Mouse (Mus musculus): ENCODE data around the gene Ctnnbip1.

DNA sequence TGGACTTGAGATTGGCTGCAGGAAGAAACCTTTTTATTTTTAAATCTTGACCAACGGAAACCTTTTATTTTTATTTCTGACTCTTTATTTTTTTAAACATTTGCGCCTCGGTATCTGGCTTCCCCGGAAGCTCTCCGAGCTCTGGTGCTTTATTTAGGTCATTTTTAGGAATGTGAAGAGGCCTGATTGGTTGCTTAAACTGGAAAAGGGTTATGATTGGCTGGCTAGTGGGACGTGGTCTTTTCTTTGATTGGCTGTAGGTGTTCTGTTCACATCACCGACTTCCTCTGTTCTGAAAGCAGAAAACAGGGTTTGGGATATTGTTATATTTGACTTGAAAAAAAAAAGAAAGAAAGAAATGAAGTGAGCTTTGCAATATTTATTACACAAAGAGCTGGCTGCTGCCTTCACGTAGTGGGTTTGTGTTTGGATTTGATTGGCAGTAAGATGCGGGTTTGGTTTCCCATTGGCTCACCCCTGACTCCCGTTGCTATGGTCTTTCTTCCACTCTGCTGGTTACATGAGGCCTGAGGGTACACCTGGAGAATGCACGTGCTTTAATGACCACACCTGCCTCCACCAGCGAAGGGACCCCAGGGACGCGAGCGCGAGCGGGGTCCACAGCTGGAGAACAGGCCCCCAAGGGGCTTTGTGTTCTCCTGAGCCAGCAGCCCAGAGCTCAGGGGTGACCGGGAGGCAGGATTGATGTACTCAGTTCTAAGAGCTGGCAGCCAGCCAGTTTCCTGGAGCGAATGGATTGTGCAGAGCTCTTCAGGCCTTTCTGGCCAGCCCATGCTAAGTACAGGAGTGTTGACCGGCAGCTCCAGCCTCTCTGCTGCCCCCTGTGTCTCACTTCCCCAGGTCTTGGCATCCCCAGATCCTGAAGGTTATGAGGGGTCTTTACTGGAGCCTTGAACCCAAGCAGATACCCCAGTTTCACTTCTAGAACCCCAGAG is 46.7 kb downstream of the Ctnnbip1 start:
- no peak for TF ChIP-seq HCFC1 (IDR thresholded peaks at IDR 0.05; ENCODE audit: borderline replicate concordance, insufficient read depth, low read length)
- TF ChIP-seq MAFK (IDR thresholded peaks at IDR 0.05; ENCODE audit: insufficient read depth, low read depth, low read length), result no peak
